Mouse (Mus musculus) heart, embryonic 12.5 days (tissue): ENCODE measurements at regions not wholly inside any gene's neighbourhood (a gene's known extent, or its start where the extent isn't known, plus 50 kb on each side); places are given as distances from the start of the nearest gene placed in this dataset.

Experiments
- ATAC-seq: fragments of 200-750 bp; cut with Nextera tagmentation; 2 replicates; pipeline ENCODE4 v1.8.0; 2017; ENCODE audit warnings: moderate TSS enrichment, moderate library complexity; ENCODE audit not compliant: insufficient number of reproducible peaks, low FRiP score
- H3K27ac ChIP-seq: fragments of 300-500 bp; sonication (generic); 2 replicates; pipeline ENCODE4 v1.5.1; 2016; ENCODE audit warnings: mild to moderate bottlenecking, moderate library complexity; ENCODE audit not compliant: poor library complexity, severe bottlenecking
- H3K27me3 ChIP-seq: fragments of 300-500 bp; sonication (generic); replicated peaks from 2 replicates; pipeline ENCODE4 v1.6.1; 2016; ENCODE audit warnings: mild to moderate bottlenecking, moderate library complexity
- H3K36me3 ChIP-seq: fragments of 300-500 bp; sonication (generic); 2 replicates; pipeline ENCODE4 v1.6.1; 2016; ENCODE audit warnings: mild to moderate bottlenecking, moderate library complexity
- H3K4me1 ChIP-seq: fragments of 300-500 bp; sonication (generic); replicated peaks from 2 replicates; pipeline ENCODE4 v1.6.1; 2016; ENCODE audit warnings: mild to moderate bottlenecking
- H3K4me2 ChIP-seq: fragments of 300-500 bp; sonication (generic); 2 replicates; pipeline ENCODE4 v1.6.1; 2016; ENCODE audit warnings: mild to moderate bottlenecking, moderate library complexity
- H3K4me3 ChIP-seq: fragments of 300-500 bp; sonication (generic); 2 replicates; pipeline ENCODE4 v1.5.1; 2016; ENCODE audit warnings: mild to moderate bottlenecking
- H3K9ac ChIP-seq: fragments of 300-500 bp; sonication (generic); 2 replicates; pipeline ENCODE4 v1.6.1; 2016; ENCODE audit warnings: mild to moderate bottlenecking, moderate library complexity
- H3K9me3 ChIP-seq: fragments of 300-500 bp; sonication (generic); replicated peaks from 2 replicates; pipeline ENCODE4 v1.6.1; 2016; ENCODE audit warnings: mild to moderate bottlenecking, moderate library complexity
- WGBS: fragments of 180-500 bp; shearing (Covaris S2); methylation state at CpG from one replicate; pipeline ENCODE4 v1.1.7; 2016; 5-methylcytosine and 5-hydroxymethylcytosine counted together

GRCm38 (mm10) chr14:107727234-107727633, 1186.7 kb downstream of the Slitrk1 start:
- no peak overlapping the region for H3K4me3 ChIP-seq
- H3K27ac ChIP-seq: no peak overlapping the region
- no peak for ATAC-seq
- H3K4me2 ChIP-seq: no peak overlapping the region
- no peaks in the 10 kb centered on the region for H3K9me3 ChIP-seq
- WGBS: 56% methylated on average over 3 of the region's 3 CpGs
- no peaks in the 10 kb centered on the region for H3K27me3 ChIP-seq
- no peaks in the 10 kb centered on the region for H3K4me1 ChIP-seq
- H3K36me3 ChIP-seq: no peaks in the 10 kb centered on the region
- no peak overlapping the region for H3K9ac ChIP-seq

- no peaks in the 10 kb centered on the region for H3K4me1 ChIP-seq
- no peak overlapping the region for H3K4me3 ChIP-seq
- no peaks in the 10 kb centered on the region for H3K36me3 ChIP-seq
- H3K9me3 ChIP-seq: no peaks in the 10 kb centered on the region
- no peak overlapping the region for H3K4me2 ChIP-seq
- no peak overlapping the region for H3K27ac ChIP-seq
- no peak overlapping the region for H3K9ac ChIP-seq
- no peaks in the 10 kb centered on the region for H3K27me3 ChIP-seq
- no peak for ATAC-seq
Measured at GRCm38 (mm10) chr14:107688349-107688748, 1225.6 kb downstream of the Slitrk1 start.

- H3K36me3 ChIP-seq: no peaks in the 10 kb centered on the region
- no peaks in the 10 kb centered on the region for H3K4me1 ChIP-seq
- no peaks in the 10 kb centered on the region for H3K27me3 ChIP-seq
- no peak overlapping the region for H3K27ac ChIP-seq
- no peaks in the 10 kb centered on the region for H3K9me3 ChIP-seq
- no peak for ATAC-seq
- H3K9ac ChIP-seq: no peak overlapping the region
- no peak overlapping the region for H3K4me3 ChIP-seq
- no peak overlapping the region for H3K4me2 ChIP-seq
- WGBS: 80% methylated on average over 3 of the region's 3 CpGs
Measured at GRCm38 (mm10) chr14:107687261-107688019, 1226.5 kb downstream of the Slitrk1 start.

- Histone ChIP-seq H3K4me2 (no peak overlapping the region), H3K4me1 (no peaks in the 10 kb centered on the region), H3K27me3 (no peaks in the 10 kb centered on the region), H3K9me3 (no peaks in the 10 kb centered on the region), H3K36me3 (no peaks in the 10 kb centered on the region), H3K4me3 (no peak overlapping the region), H3K27ac (no peak overlapping the region), H3K9ac (no peak overlapping the region)
- 55% methylated on average over 3 of the region's 3 CpGs for WGBS
- ATAC-seq: no peak
Measured at GRCm38 (mm10) chr14:107656595-107656994, 1257.4 kb downstream of the Slitrk1 start.

GRCm38 (mm10) chr14:107615466-107615865, 1298.5 kb downstream of the Slitrk1 start:
- Histone ChIP-seq H3K4me2 (no peak overlapping the region), H3K9me3 (no peaks in the 10 kb centered on the region), H3K4me1 (0 out of 2 replicates have a peak, but pooled peaks cover 2% of the 10 kb centered on the region), H3K27ac (no peak overlapping the region), H3K27me3 (no peaks in the 10 kb centered on the region), H3K36me3 (no peaks in the 10 kb centered on the region), H3K9ac (no peak overlapping the region), H3K4me3 (no peak overlapping the region)
- ATAC-seq: no peak
- 64% methylated on average over 5 of the region's 5 CpGs for WGBS

- H3K27ac ChIP-seq: no peak overlapping the region
- WGBS: 8% methylated on average over 1 of the region's 1 CpGs
- H3K4me1 ChIP-seq: 0 out of 2 replicates have a peak, but pooled peaks cover 2% of the 10 kb centered on the region
- H3K27me3 ChIP-seq: no peaks in the 10 kb centered on the region
- no peak overlapping the region for H3K4me2 ChIP-seq
- H3K36me3 ChIP-seq: no peaks in the 10 kb centered on the region
- no peak overlapping the region for H3K9ac ChIP-seq
- H3K9me3 ChIP-seq: no peaks in the 10 kb centered on the region
- no peak overlapping the region for H3K4me3 ChIP-seq
- peak; percentile 57; the same call in 1 of the 2 replicates for ATAC-seq
Measured at GRCm38 (mm10) chr14:107614348-107614747, 1299.6 kb downstream of the Slitrk1 start.

- 51% methylated on average over 1 of the region's 1 CpGs for WGBS
Measured at GRCm38 (mm10) chr14:107603198-107603597, 1310.8 kb downstream of the Slitrk1 start.

GRCm38 (mm10) chr14:107586715-107587114, 1327.2 kb downstream of the Slitrk1 start:
- Histone ChIP-seq H3K36me3 (no peaks in the 10 kb centered on the region), H3K4me3 (no peak overlapping the region)
- no peak for ATAC-seq

More at GRCm38 (mm10) chr14:107603198-107603597, 1310.8 kb downstream of the Slitrk1 start:
- no peaks in the 10 kb centered on the region for H3K27me3 ChIP-seq
- H3K27ac ChIP-seq: no peak overlapping the region
- H3K9ac ChIP-seq: no peak overlapping the region
- no peaks in the 10 kb centered on the region for H3K9me3 ChIP-seq
- no peak overlapping the region for H3K4me2 ChIP-seq
- no peaks in the 10 kb centered on the region for H3K36me3 ChIP-seq
- ATAC-seq: no peak
- H3K4me3 ChIP-seq: no peak overlapping the region
- no peaks in the 10 kb centered on the region for H3K4me1 ChIP-seq

GRCm38 (mm10) chr14:107584252-107584651, 1329.7 kb downstream of the Slitrk1 start:
- H3K36me3 ChIP-seq: no peaks in the 10 kb centered on the region
- H3K9me3 ChIP-seq: no peaks in the 10 kb centered on the region
- no peak overlapping the region for H3K27ac ChIP-seq
- no peak overlapping the region for H3K9ac ChIP-seq
- H3K27me3 ChIP-seq: no peaks in the 10 kb centered on the region
- WGBS: 70% methylated on average over 2 of the region's 2 CpGs
- no peak overlapping the region for H3K4me3 ChIP-seq
- H3K4me2 ChIP-seq: no peak overlapping the region
- H3K4me1 ChIP-seq: no peaks in the 10 kb centered on the region
- no peak for ATAC-seq

More at GRCm38 (mm10) chr14:107586715-107587114, 1327.2 kb downstream of the Slitrk1 start:
- Histone ChIP-seq H3K9me3 (no peaks in the 10 kb centered on the region), H3K9ac (no peak overlapping the region), H3K4me1 (no peaks in the 10 kb centered on the region), H3K27me3 (no peaks in the 10 kb centered on the region), H3K4me2 (no peak overlapping the region), H3K27ac (no peak overlapping the region)

GRCm38 (mm10) chr14:107570676-107571075, 1343.3 kb downstream of the Slitrk1 start:
- no peak overlapping the region for H3K4me3 ChIP-seq
- H3K36me3 ChIP-seq: no peaks in the 10 kb centered on the region
- WGBS: 90% methylated on average over 1 of the region's 1 CpGs
- no peak for ATAC-seq
- no peak overlapping the region for H3K9ac ChIP-seq
- no peak overlapping the region for H3K27ac ChIP-seq
- H3K9me3 ChIP-seq: no peaks in the 10 kb centered on the region
- H3K4me2 ChIP-seq: no peak overlapping the region
- H3K27me3 ChIP-seq: no peaks in the 10 kb centered on the region
- H3K4me1 ChIP-seq: no peaks in the 10 kb centered on the region

GRCm38 (mm10) chr14:107568496-107568895, 1345.5 kb downstream of the Slitrk1 start:
- Histone ChIP-seq H3K4me1 (no peaks in the 10 kb centered on the region), H3K9ac (no peak overlapping the region), H3K36me3 (no peaks in the 10 kb centered on the region), H3K27me3 (no peaks in the 10 kb centered on the region), H3K4me3 (no peak overlapping the region), H3K27ac (no peak overlapping the region), H3K4me2 (no peak overlapping the region), H3K9me3 (no peaks in the 10 kb centered on the region)
- WGBS: 78% methylated on average over 2 of the region's 2 CpGs
- no peak for ATAC-seq
